Mouse (Mus musculus) ES-Bruce4 (cell line): Measurements from ENCODE around the gene Rassf2. TPM values are rescaled to one million over a fixed set of nuclear protein-coding genes. Genes with fewer than 3 reads are reported as not detected.

ENCODE experiments used
- H3K27ac ChIP-seq: 2 replicates; pipeline ENCODE4 v1.5.1; 2012; ENCODE audit warnings: low read length, inconsistent platforms; ENCODE audit not compliant: insufficient read depth
- H3K27me3 ChIP-seq: 2 replicates; pipeline ENCODE4 v1.6.1; 2012; ENCODE audit warnings: mild to moderate bottlenecking, low read length, inconsistent platforms; ENCODE audit not compliant: control insufficient read depth, poor library complexity, insufficient read depth, severe bottlenecking
- H3K36me3 ChIP-seq: 2 replicates; pipeline ENCODE4 v1.6.1; 2012; ENCODE audit warnings: inconsistent platforms, mild to moderate bottlenecking, low read length, moderate library complexity; ENCODE audit not compliant: control insufficient read depth, poor library complexity, insufficient read depth, severe bottlenecking
- H3K4me1 ChIP-seq: one replicate; pipeline ENCODE4 v1.8.1; 2011; ENCODE audit warnings: low read length; ENCODE audit not compliant: control insufficient read depth, insufficient read depth
- H3K4me3 ChIP-seq: 2 replicates; pipeline ENCODE4 v1.5.1; 2011; ENCODE audit warnings: low read depth, mild to moderate bottlenecking, low read length
- H3K9ac ChIP-seq: 2 replicates; pipeline ENCODE4 v1.6.1; 2012; ENCODE audit warnings: low read depth, mild to moderate bottlenecking, inconsistent platforms; ENCODE audit not compliant: poor library complexity, severe bottlenecking
- H3K9me3 ChIP-seq: replicated peaks from 2 replicates; pipeline ENCODE4 v1.6.1; 2012; ENCODE audit warnings: mild to moderate bottlenecking, low read length, inconsistent platforms; ENCODE audit not compliant: control insufficient read depth, poor library complexity, insufficient read depth, severe bottlenecking
- CTCF ChIP-seq: IDR thresholded peaks from one replicate; pipeline ENCODE4 v1.8.1; 2011; ENCODE audit warnings: low read depth, low read length
- EP300 ChIP-seq: IDR thresholded peaks from 2 replicates; pipeline ENCODE4 v1.6.1; 2011; ENCODE audit warnings: low read depth, low read length; ENCODE audit not compliant: insufficient read depth
- POLR2A ChIP-seq: IDR thresholded peaks from one replicate; pipeline ENCODE4 v1.8.1; 2011; ENCODE audit warnings: low read length; ENCODE audit not compliant: insufficient read depth
- polyA plus RNA-seq: library from polyadenylated mRNA; stranded (reverse); fragments of >200 nt; gene quantifications from 2 replicates; pipeline ENCODE4 v1.2.4, GENCODE M21; 2011; ENCODE audit warnings: low read depth; ENCODE audit not compliant: missing spikeins, insufficient read depth, insufficient read length

The Rassf2 gene
- polyA plus RNA-seq, 1 experiment: 4.3 TPM

DNA sequence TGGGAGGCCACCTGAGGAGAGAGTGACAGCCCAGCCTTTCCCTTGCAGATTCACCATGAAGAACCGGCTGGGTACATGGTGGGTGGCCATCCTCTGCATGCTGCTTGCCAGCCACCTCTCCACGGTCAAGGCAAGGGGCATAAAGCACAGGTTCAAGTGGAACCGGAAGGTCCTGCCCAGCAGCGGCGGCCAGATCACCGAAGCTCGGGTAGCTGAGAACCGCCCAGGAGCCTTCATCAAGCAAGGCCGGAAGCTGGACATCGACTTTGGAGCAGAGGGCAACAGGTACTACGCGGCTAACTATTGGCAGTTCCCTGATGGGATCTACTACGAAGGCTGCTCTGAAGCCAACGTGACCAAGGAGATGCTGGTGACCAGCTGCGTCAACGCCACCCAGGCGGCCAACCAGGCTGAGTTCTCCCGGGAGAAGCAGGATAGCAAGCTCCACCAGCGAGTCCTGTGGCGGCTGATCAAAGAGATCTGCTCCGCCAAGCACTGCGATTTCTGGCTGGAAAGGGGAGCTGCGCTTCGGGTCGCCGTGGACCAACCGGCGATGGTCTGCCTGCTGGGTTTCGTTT is 77.0 kb downstream of the Rassf2 start:
- no peaks in the 10 kb centered on the region for H3K9me3 ChIP-seq
- H3K4me3 ChIP-seq: no peak overlapping the region
- H3K27ac ChIP-seq: no peak overlapping the region
- H3K27me3 ChIP-seq: no peaks in the 10 kb centered on the region
- no peaks in the 10 kb centered on the region for H3K36me3 ChIP-seq
- H3K9ac ChIP-seq: no peak overlapping the region
- H3K4me1 ChIP-seq: peaks cover 3% of the 10 kb centered on the region
- TF ChIP-seq POLR2A (no peak), EP300 (no peak), CTCF (no peak)

DNA sequence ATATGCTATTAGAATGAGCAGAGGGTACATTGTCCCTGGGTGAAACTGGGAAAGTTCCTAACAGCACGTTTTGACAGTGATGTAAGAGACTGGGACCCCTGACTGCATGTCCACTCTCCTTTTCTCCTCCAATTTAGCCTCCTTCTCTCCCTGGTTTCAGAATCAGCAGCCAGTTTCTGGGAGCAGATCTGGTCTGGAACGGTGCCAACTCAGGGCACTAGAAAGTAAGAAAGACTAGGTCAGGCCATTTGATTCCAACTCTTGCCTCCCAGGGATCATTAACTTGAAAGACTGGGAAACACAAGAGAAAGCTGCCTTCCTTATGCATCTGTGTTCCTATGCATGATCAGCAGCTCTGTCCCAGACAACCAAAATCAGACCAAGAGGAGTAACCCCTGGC is 77.6 kb downstream of the Rassf2 start:
- H3K9ac ChIP-seq: no peak overlapping the region
- no peaks in the 10 kb centered on the region for H3K27me3 ChIP-seq
- no peak overlapping the region for H3K27ac ChIP-seq
- H3K9me3 ChIP-seq: no peaks in the 10 kb centered on the region
- no peak for TF ChIP-seq EP300
- TF ChIP-seq POLR2A: no peak
- TF ChIP-seq CTCF: no peak
- H3K4me3 ChIP-seq: no peak overlapping the region
- peaks cover 3% of the 10 kb centered on the region for H3K4me1 ChIP-seq
- no peaks in the 10 kb centered on the region for H3K36me3 ChIP-seq

DNA sequence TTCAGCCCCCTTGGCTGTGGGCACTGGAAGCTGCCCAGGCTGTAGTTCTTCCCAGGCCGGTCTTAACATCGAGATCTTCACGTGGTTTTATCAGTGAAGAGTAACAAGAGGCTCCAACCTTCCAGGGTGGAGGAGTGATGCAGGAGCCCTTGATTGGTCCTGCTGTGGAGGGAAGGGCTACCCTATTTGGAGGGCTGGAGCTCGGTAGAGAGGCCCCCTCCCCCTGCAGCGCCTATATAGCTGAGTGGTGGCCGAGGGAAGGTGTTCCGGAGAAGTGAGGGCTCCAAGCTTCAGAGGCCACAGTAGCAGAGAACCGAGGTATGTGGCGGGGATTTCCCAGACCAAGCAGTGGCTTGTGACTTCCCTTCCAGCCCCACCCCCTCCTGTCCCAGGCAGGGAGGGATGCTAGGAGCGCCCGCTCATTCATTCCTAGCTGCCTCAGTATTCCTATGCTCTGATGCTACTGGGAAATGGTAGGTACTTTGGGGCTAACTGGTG is 79.4 kb downstream of the Rassf2 start, which contains the start of gene Prnd:
Gene Prnd, plus strand, starts transcription at position 264 of the 498 bp plus-strand sequence.
- no peak within 1 kb of the TSS for H3K4me3 ChIP-seq
- TF ChIP-seq CTCF (no peak), EP300 (0 out of 2 replicates have a peak, but pooled peaks have one; percentile 13), POLR2A (no peak)
- no peak within 1 kb of the TSS for H3K27ac ChIP-seq
- H3K9me3 ChIP-seq: no peaks in the 10 kb centered on the region
- H3K36me3 ChIP-seq: no peaks in the 10 kb centered on the region
- no peak within 1 kb of the TSS for H3K9ac ChIP-seq
- H3K27me3 ChIP-seq: no peaks in the 10 kb centered on the region
- peaks cover 6% of the 10 kb centered on the region for H3K4me1 ChIP-seq

DNA sequence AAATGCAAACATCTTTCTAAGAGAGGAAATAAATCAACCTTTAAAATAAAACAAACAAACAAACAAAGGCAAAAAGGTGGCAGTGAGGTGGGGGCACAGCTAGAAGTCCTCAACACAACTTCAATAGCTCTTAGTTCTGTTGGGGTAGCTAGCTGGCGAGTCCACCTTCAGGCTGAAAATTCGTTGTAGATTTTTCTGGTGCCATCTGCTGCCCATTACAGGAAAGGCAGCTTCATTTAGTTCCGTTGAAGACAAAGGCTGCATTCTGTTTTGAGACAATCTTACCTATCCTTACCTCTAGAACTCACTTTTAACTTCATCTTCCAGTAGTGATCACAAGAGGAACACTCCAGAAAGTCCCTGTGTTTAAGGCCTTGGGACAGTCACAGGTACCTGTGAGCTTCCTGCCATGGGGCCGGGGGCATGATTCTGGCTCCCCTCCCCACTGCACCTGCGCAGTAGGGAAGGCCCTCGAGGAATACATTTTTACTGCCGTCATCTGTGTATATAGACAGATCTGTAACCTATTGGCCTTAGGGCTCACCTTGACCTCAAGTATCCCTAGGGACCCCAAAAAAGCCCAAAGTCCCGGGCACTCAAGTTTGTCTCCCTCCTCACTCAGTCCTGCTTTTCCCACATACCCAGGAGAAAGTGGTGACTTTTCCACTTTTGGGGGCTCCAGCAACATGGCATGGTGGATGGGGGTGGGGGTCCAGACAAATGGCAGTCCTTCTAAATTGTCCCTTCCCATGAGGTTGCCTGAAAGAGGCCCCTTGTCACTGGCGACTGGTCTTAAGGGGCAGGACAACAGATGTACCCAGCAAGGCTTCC is 80.1 kb downstream of the Rassf2 start:
- H3K36me3 ChIP-seq: no peaks in the 10 kb centered on the region
- no peak overlapping the region for H3K4me3 ChIP-seq
- H3K27me3 ChIP-seq: no peaks in the 10 kb centered on the region
- H3K4me1 ChIP-seq: peaks cover 6% of the 10 kb centered on the region
- TF ChIP-seq EP300 (no peak), CTCF (no peak), POLR2A (no peak)
- H3K9ac ChIP-seq: no peak overlapping the region
- H3K27ac ChIP-seq: no peak overlapping the region
- H3K9me3 ChIP-seq: no peaks in the 10 kb centered on the region

DNA sequence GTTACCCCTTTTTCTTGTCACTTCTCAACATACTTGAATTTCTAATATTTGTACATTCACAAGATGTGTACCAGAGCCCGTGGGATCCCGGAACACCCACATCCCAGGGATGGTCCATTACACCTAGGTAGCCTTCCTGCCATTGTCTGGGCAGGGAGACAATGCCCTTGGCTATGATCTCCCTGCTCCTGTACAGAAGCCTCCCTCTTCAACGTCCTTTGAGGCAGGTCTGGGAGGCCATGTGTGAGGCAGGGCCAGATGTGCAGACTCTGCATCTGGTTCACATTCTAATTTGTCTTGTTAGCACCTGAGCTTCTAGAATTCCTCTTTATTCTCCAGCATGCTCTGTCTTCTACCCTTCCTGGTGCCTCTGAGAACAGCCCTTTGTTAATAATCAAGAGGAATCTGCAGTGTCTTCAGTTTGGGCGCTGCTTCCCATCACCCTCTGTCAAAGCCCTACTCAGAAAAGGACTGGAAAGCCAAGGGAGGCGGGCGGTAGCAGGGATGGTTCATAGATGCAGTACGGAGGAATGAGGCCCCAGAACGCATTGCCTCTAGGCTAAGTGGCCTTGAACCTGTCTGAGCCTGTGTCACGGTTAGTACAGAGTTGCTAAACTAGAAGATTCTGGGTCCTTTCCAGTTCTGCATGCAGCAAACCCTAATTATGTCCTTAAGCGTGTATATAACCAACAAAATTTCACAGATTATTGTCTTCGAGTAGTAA is 81.0 kb downstream of the Rassf2 start:
- TF ChIP-seq EP300 (no peak), CTCF (no peak), POLR2A (no peak)
- H3K4me1 ChIP-seq: peaks cover 6% of the 10 kb centered on the region
- H3K9me3 ChIP-seq: no peaks in the 10 kb centered on the region
- H3K27me3 ChIP-seq: no peaks in the 10 kb centered on the region
- no peak overlapping the region for H3K9ac ChIP-seq
- no peak overlapping the region for H3K4me3 ChIP-seq
- H3K27ac ChIP-seq: no peak overlapping the region
- no peaks in the 10 kb centered on the region for H3K36me3 ChIP-seq

DNA sequence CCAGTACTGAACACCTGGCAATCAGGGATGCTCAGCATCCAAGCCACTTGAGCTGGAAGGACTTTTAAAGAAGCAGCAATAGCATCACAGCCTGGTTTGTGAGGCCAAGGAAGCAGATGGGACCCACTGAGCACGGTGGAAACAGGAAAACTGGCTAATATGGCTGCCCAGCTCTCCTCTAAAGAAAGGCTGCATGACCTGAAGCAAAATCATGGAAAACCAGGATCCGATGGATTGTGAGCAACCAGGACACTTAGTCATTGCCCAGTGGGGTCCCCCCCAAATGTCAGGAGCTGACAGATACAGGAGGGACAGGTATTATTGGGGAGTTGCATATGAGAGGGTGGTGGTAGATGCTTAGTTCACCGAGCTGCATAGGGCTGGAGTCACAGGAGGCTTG is 81.9 kb downstream of the Rassf2 start:
- H3K9ac ChIP-seq: no peak overlapping the region
- H3K27ac ChIP-seq: no peak overlapping the region
- H3K4me3 ChIP-seq: no peak overlapping the region
- H3K4me1 ChIP-seq: peaks cover 6% of the 10 kb centered on the region
- H3K9me3 ChIP-seq: no peaks in the 10 kb centered on the region
- no peaks in the 10 kb centered on the region for H3K27me3 ChIP-seq
- H3K36me3 ChIP-seq: no peaks in the 10 kb centered on the region
- TF ChIP-seq EP300 (no peak), POLR2A (no peak), CTCF (no peak)
